Mouse (Mus musculus): ENCODE measurements around the gene C1rl. TPM values are rescaled to one million over a fixed set of nuclear protein-coding genes. Genes with fewer than 3 reads are reported as not detected.
A peak's percentile ranks its signal among the peaks of the same experiment; 100 is the strongest.
"Not testable (repeated sequence)": the region's sequence is repeated elsewhere in the genome, so short reads cannot be mapped to it uniquely, and the experiment has no call there.

Gene C1rl
- polyA plus RNA-seq, 1 experiment, result 8.5 TPM

DNA sequence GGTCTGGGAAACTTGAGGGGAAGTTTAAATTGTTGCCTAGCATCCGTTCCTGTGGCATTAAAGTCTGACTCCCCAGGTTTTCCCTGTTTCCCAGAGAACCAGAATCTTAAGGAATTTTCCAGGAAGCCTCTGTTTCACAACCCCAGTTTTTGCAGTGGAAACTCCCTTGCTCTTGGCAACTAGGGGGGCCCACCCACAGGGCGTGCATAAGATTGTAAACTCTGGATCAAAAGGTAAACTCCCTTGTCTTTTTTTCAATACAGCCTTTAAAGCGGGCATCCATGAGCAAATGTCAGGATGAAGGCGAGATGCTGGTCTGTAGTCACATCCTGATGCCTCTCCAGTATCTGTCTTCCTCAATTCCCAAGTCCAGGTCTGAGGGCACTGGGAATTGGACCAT lies 8.6 kb downstream of the C1rl start:
- no peak overlapping the region for H3K4me3 ChIP-seq (replicated peaks; ENCODE audit: control insufficient read depth, low read depth, low read length)
- H3K4me1 ChIP-seq (ENCODE audit: control insufficient read depth, insufficient read depth, low read length), result peaks cover 5% of the 10 kb centered on the region; the same call in 1 of the 2 replicates
- WGBS, result 87% methylated on average over 4 of the region's 4 CpGs
- TF ChIP-seq CTCF (IDR thresholded peaks at IDR 0.05; ENCODE audit: control insufficient read depth, insufficient read depth, low read length), result no peak
- no peak for TF ChIP-seq POLR2A (IDR thresholded peaks at IDR 0.05; ENCODE audit: borderline replicate concordance, control insufficient read depth, low read depth, low read length)
- no peak overlapping the region for H3K27ac ChIP-seq (ENCODE audit: control insufficient read depth, insufficient read depth, low read depth, low read length, poor library complexity)

DNA sequence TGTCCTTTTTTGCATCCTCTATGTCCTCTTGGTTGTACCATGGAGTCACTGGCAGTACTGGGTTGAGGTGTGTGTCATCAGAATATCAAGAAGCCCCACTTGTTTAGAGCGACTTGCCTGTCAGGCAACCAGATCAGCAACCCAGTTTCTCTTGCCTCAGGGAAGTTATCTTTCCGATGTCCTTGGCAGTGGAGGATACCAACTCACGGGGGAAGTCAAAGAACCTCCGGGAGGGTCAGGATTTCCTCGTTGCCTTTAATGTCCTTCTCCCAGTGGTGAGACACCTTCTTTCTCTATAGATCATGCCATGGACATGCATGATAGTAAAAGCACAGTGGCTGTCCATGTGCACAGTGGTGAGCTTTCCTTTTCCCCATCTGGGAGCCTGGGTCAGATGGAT lies 9.1 kb downstream of the C1rl start:
- TF ChIP-seq CTCF (IDR thresholded peaks at IDR 0.05; ENCODE audit: control insufficient read depth, insufficient read depth, low read length) (no peak), POLR2A (IDR thresholded peaks at IDR 0.05; ENCODE audit: borderline replicate concordance, control insufficient read depth, low read depth, low read length) (no peak)
- Histone ChIP-seq H3K4me3 (replicated peaks; ENCODE audit: control insufficient read depth, low read depth, low read length) (no peak overlapping the region), H3K27ac (ENCODE audit: control insufficient read depth, insufficient read depth, low read depth, low read length, poor library complexity) (no peak overlapping the region), H3K4me1 (ENCODE audit: control insufficient read depth, insufficient read depth, low read length) (peaks cover 6% of the 10 kb centered on the region; the same call in 1 of the 2 replicates)
- WGBS, result 60% methylated on average over 5 of the region's 5 CpGs

DNA sequence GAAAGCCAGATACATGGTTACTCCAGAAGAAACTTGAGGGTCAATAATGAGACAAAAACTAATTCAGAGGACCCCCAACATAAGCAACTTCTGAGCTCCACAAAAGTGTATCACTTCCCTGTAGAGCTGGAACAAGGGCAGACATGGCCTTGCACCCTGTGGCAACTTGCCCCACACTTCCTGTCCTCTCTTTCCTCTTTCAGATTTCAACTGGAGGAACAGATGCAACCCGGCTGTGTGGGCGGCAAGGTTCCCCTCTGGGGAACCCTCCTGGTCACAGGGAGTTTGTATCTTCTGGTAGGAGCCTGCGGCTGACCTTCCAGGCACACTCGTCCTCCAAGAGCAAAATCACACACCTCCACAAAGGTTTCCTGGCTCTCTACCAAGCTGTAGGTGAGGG lies 12.1 kb downstream of the C1rl start:
- no peak for TF ChIP-seq CTCF (IDR thresholded peaks at IDR 0.05; ENCODE audit: control insufficient read depth, insufficient read depth, low read length)
- no peak for TF ChIP-seq POLR2A (IDR thresholded peaks at IDR 0.05; ENCODE audit: borderline replicate concordance, control insufficient read depth, low read depth, low read length)
- WGBS, result 6% methylated on average over 4 of the region's 4 CpGs
- H3K4me3 ChIP-seq (replicated peaks; ENCODE audit: control insufficient read depth, low read depth, low read length), result peak overlapping the region; percentile 44
- peaks cover 6% of the 10 kb centered on the region; the same call in 1 of the 2 replicates for H3K4me1 ChIP-seq (ENCODE audit: control insufficient read depth, insufficient read depth, low read length)
- peak overlapping the region; percentile 95 for H3K27ac ChIP-seq (ENCODE audit: control insufficient read depth, insufficient read depth, low read depth, low read length, poor library complexity)

DNA sequence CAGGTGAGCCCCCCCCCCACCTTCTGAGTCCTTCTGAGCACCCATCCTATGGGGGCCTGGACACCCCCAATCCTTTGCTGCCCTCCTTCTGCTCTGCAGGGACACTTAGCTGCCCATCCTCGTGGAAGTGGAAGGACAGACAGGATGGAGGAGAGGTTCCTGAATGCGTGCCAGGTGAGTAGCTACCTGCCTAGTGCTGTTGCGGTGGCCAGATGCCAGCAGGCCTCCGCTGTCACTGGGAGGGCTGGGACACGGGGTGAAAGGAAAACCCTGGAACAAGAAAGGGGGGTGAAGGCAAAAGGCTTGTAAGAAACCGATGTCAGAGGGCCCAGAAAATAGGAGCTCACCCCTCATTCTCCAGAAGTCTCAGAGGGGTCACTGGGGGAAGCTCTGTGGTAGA lies 14.1 kb downstream of the C1rl start:
- Histone ChIP-seq H3K4me3 (replicated peaks; ENCODE audit: control insufficient read depth, low read depth, low read length) (no peak overlapping the region), H3K4me1 (ENCODE audit: control insufficient read depth, insufficient read depth, low read length) (peaks cover 6% of the 10 kb centered on the region; the same call in 1 of the 2 replicates), H3K27ac (ENCODE audit: control insufficient read depth, insufficient read depth, low read depth, low read length, poor library complexity) (no peak overlapping the region)
- TF ChIP-seq POLR2A (IDR thresholded peaks at IDR 0.05; ENCODE audit: borderline replicate concordance, control insufficient read depth, low read depth, low read length), result no peak
- TF ChIP-seq CTCF (IDR thresholded peaks at IDR 0.05; ENCODE audit: control insufficient read depth, insufficient read depth, low read length), result no peak
- WGBS, result 76% methylated on average over 6 of the region's 6 CpGs

DNA sequence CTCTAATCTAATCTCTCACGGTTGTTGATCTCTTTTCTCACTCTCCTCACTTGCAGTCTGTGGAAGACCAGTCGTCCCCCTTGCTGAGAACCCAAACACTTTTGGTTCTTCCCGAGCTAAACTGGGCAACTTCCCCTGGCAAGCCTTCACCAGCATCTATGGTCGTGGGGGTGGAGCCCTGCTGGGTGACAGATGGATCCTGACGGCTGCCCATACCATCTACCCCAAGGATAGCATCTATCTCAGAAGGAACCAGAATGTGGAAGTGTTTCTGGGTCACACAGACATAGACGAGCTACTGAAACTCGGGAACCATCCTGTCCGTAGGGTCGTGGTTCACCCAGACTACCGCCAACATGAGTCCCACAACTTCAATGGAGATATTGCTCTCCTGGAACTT lies 15.4 kb downstream of the C1rl start:
- peaks cover 6% of the 10 kb centered on the region; the same call in 1 of the 2 replicates for H3K4me1 ChIP-seq (ENCODE audit: control insufficient read depth, insufficient read depth, low read length)
- WGBS, result 47% methylated on average over 10 of the region's 10 CpGs
- H3K27ac ChIP-seq (ENCODE audit: control insufficient read depth, insufficient read depth, low read depth, low read length, poor library complexity), result no peak overlapping the region; the same call in 1 of the 2 replicates
- H3K4me3 ChIP-seq (replicated peaks; ENCODE audit: control insufficient read depth, low read depth, low read length), result no peak overlapping the region
- TF ChIP-seq CTCF (IDR thresholded peaks at IDR 0.05; ENCODE audit: control insufficient read depth, insufficient read depth, low read length), result no peak
- no peak for TF ChIP-seq POLR2A (IDR thresholded peaks at IDR 0.05; ENCODE audit: borderline replicate concordance, control insufficient read depth, low read depth, low read length)

DNA sequence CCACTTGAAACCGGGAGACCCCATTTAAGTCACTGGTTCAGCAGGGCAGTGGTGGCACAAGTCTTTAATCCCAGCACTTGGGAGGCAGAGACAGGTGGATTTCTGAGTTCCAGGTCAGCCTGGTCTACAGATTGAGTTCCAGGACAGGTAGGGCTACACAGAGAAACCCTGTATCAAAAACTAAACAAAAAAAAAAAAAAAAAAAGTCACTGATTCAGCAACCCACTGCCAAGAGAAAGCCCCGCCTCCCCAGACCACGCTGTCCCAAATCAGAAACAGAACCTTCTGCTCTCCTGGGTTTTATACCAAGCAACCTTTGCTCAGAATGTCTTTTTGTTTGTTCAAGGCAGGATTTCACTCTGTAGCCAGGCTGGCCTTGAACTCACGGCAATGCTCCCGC lies 16.3 kb downstream of the C1rl start:
- not testable (repeated sequence) for H3K4me1 ChIP-seq (ENCODE audit: control insufficient read depth, insufficient read depth, low read length); H3K27ac ChIP-seq (ENCODE audit: control insufficient read depth, insufficient read depth, low read depth, low read length, poor library complexity); H3K4me3 ChIP-seq (replicated peaks; ENCODE audit: control insufficient read depth, low read depth, low read length)
- WGBS, result 80% methylated on average over 5 of the region's 5 CpGs

DNA sequence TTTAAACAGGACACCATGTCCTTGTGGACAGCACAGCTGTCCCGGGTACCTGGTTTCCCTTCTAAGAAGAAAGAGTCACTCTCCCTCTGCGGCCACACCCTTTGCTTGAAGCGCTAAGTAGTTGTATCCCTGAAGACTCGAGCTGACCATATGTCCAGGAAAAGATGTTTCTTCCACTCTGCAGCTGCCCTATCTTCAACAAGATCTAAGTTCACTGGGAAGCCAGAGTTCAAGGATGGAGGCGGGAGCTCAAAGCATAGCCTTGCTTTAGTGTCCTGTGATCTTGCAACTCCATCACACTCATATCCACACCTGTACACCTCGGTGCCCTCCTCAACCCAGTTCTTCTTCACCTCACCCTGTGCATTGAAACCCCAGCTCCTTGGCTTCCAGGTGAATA lies 19.0 kb downstream of the C1rl start:
- 55% methylated on average over 6 of the region's 6 CpGs for WGBS
- no peak for TF ChIP-seq POLR2A (IDR thresholded peaks at IDR 0.05; ENCODE audit: borderline replicate concordance, control insufficient read depth, low read depth, low read length)
- no peak for TF ChIP-seq CTCF (IDR thresholded peaks at IDR 0.05; ENCODE audit: control insufficient read depth, insufficient read depth, low read length)
- Histone ChIP-seq H3K4me1 (ENCODE audit: control insufficient read depth, insufficient read depth, low read length) (peaks cover under 1% of the 10 kb centered on the region; the same call in 1 of the 2 replicates), H3K27ac (ENCODE audit: control insufficient read depth, insufficient read depth, low read depth, low read length, poor library complexity) (no peak overlapping the region), H3K4me3 (replicated peaks; ENCODE audit: control insufficient read depth, low read depth, low read length) (no peak overlapping the region)

DNA sequence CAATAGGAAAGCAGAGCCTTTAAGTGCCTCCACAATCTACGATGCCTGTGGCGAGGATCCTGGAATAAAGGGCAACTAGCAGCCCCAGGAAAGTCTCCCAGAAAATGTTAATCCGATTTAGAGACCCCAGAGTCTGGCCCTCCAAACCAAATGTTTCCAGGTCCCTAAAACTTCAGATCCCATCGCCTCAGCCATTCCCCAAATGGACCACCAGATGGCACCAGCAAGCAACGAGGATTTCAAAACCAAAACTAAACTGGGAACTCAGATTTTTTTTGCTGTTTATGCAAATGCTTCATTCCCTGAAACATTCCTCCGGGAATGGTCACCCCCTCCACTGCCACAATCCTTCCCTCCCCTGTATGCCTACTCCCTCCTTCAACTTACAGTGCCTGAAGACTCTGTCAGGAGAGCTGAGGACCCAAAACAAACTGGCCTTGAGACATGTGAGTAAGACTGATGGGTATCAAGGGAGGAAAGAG lies 19.5 kb downstream of the C1rl start, which contains the start of gene C1ra:
Gene C1ra, plus strand, starts transcription at position 51 of the 482 bp plus-strand sequence.
- WGBS, result 3% methylated on average over 6 of the region's 6 CpGs
- TF ChIP-seq CTCF (IDR thresholded peaks at IDR 0.05; ENCODE audit: control insufficient read depth, insufficient read depth, low read length), result peak; percentile 56
- TF ChIP-seq POLR2A (IDR thresholded peaks at IDR 0.05; ENCODE audit: borderline replicate concordance, control insufficient read depth, low read depth, low read length), result no peak
- peak within 1 kb of the TSS; percentile 45 for H3K4me3 ChIP-seq (replicated peaks; ENCODE audit: control insufficient read depth, low read depth, low read length)
- H3K27ac ChIP-seq (ENCODE audit: control insufficient read depth, insufficient read depth, low read depth, low read length, poor library complexity), result no peak within 1 kb of the TSS
- no peaks in the 10 kb centered on the region; the same call in 1 of the 2 replicates for H3K4me1 ChIP-seq (ENCODE audit: control insufficient read depth, insufficient read depth, low read length)

DNA sequence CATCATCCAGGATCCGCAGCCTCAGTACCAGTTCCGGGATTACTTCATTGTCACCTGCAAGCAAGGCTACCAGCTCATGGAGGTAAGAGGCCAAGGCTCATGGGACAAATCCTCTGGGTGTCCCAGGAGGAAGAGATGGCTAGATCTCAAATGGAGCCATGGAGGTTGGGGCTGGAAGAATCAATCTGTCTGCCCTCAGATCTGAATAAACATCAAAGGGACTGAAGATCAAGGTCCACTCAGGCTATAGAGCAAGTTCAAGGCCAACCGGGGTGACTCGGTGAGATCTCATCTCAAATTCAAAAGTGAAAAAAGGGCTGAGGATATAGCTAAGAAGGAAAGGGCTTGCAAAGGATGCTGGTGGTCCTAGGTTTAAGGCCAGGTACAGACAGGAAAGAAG lies 24.8 kb downstream of the C1rl start:
- H3K27ac ChIP-seq (ENCODE audit: control insufficient read depth, insufficient read depth, low read depth, low read length, poor library complexity); H3K4me3 ChIP-seq (replicated peaks; ENCODE audit: control insufficient read depth, low read depth, low read length); H3K4me1 ChIP-seq (ENCODE audit: control insufficient read depth, insufficient read depth, low read length): not testable (repeated sequence)
- 80% methylated on average over 4 of the region's 4 CpGs for WGBS

DNA sequence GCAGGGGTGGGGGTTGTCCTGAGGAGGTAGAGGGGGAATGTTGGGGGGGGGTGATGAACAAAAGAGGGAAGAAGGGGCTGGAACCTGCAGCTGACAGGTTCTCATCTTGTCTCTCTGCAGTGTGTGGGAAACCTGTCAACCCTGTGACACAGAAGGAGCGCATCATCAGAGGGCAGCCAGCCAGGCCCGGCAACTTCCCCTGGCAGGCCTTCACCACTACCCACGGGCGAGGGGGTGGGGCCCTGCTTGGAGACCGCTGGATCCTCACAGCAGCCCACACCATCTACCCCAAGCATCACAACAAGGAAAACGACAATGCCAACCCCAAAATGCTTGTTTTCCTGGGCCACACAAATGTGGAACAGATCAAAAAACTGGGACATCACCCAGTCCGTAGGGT lies 29.2 kb downstream of the C1rl start:
- H3K4me1 ChIP-seq (ENCODE audit: control insufficient read depth, insufficient read depth, low read length); H3K4me3 ChIP-seq (replicated peaks; ENCODE audit: control insufficient read depth, low read depth, low read length); H3K27ac ChIP-seq (ENCODE audit: control insufficient read depth, insufficient read depth, low read depth, low read length, poor library complexity): not testable (repeated sequence)
- WGBS, result 40% methylated on average over 7 of the region's 7 CpGs

Measured in bone marrow, adult 2 months (tissue).